Mouse (Mus musculus) mouse embryonic stem cell (cell line): ENCODE results near the gene Pld6.

Experiments
- in situ Hi-C, 2 experiments: fragments of 300-500 bp; cut with MboI; formaldehyde crosslinking; loops; 1 replicate in 1 of 2; 3 replicates in 1 of 2; pipeline ENCODE4 v1.14.3; 2019 to 2020; ENCODE audit warnings: low sequenced_read_pairs in 2 of 2, low pct_unique_long_range_greater_than_20kb in 1 of 2, mixed read lengths in 1 of 2; ENCODE audit not compliant: unreplicated experiment in 1 of 2

Gene Pld6

DNA sequence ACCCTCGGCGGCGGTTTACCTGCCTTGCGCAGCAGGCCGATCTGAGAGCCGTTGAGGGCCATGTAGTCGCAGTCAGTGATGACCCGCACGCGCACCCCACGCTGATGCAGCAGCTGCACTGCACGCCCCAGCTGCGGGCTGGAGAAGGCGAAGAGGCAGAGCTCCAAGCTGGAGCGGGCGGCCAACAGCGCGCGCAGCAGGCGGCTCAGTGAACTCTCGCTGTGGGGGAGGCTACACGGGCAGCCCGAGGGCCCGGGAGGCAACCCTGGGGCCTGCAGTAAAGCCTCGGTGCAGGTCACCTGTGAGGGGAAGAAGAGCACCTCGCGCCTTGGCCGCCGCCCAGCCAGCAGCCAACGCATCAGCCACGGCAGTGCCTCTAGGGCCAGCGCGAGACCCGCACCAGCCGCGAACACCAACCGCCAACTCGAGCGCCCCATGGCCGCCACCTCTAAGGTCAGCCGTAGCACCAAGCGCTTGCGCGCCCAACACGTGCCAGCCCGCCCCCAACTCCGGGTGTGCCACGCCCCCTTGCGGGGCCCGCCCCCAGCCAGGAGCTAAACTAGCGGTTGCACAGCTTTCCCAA is at the start of gene Pld6:
Gene Pld6 (minus strand): TSS at position 447 of the 583 bp plus-strand sequence.
- in situ Hi-C loops = loop anchor here in 1 of 2 experiments (10.0 kb wide), 1 partner anchor 162 kb away; no protein-coding TSS in a partner anchor

DNA sequence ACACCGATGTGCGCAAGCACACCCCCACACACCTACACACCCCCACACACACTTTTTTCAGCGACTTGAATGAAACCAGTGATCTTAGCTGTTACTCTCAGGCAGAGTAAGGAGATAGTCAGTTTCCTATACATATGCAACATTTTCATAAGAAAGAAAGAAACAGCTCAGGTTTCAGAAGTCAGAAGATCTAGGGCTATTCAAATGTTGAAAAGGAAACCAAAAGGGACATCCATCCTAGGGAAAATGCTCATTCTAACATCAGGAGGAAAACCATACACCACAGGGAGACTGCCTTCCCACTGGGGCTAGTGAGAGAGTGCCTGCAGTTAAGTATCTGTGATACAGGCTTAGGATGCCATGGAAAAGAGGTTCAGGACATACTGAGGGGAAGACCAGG is 34.2 kb upstream of the Pld6 start:
- in situ Hi-C loops = no loop called here

DNA sequence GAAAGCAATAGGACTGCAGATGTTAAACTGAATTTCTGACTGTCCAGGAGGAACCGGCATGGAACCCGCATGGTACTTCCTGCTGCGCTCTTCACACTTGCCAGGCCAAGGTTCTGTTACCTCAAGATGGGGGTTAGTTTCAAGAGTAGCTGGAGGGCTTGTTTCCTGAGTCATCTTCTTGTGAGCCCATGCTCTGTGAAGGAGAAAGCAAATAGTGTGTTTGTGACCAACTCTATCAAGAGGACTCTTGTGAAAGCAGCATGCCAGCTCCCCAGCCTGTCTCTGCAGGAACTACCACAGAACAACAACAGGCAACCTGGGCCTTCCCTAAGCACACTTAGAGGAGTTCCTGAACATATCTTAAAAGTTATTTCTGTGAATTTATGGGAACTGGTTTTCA is 30.5 kb upstream of the Pld6 start:
- in situ Hi-C loops = no loop called here

DNA sequence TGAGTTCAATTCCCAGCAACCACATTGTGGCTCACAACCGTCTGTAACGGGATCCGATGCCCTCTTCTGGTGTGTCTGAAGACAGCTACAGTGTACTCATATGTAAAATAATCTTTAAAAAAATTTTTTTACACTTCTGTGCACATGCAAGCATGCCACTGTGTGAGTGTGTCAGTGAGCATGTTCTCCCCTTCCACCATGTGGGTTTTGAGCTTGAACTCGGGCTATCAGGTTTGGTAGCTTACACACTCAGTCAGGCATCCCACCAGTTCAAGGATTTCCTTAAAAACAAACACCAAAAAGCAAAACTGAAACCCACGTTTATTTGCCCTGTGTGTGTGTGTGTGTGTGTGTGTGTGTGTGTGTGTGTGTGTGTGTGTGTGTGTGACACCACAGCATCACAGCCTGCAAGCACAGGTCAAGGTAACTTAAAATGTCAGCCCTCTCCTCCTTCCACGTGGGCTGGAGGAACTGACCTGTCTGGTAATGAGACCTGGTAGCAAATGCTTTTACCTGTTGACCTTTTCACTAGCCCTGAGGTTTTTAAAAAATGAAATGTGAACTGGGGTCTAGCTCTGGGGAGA is 28.1 kb upstream of the Pld6 start:
- in situ Hi-C loops = no loop called here

DNA sequence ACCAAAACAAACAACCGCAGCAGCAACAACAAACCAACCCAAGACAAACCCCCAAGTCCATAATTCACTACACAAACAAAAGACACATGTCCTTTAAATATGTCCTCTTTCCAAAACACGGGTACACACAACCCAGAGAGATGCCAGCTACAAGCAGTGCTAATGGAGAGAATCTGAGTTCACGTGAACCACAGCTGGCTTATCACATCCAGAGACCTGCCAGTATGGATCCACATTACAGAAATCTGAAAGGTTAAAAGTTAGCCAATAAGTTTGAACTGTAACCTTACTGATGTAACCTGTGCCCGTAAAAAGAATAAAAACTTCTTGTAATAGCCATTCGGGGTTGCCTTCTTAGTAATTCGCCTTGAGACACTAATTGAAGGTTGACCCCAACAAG is 27.5 kb upstream of the Pld6 start:
- in situ Hi-C loops = no loop called here

DNA sequence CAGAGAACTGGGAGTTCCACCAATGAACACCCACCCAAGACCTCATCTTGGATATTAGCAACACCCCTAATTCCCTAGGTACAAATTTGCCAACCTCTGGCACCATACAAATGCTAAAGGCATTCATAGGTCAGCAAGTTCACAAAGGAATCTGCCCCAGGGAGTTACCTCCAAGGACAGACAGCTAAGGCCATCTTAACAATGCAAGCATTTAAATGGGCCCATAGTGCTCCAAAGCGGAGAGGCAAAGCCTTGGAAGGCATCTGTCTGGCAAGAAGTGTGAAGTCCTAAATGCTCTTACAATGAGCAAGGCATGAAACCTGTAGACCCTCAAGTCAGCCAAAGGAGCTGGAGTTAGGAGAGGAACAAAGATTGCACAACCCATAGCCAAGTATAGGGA is 26.9 kb upstream of the Pld6 start:
- in situ Hi-C loops = no loop called here

DNA sequence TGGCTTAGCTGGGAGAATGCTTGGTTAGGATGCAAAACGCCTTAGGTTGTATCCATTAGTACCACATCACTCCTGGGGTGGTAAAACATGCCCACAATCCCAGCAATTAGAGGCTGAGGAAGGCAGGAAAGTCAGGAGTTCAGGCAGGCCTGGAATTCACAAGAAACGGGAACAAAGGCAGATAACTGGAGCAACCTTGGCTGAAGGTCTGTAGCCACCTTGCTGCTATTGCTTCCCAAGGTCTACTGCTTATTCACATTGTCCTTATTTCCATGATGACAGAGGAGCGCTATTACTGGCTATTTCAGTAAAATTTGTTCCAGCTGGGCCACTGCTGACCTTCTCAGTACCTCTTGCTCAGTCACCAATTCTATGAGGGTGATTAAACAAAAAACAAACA is 25.8 kb upstream of the Pld6 start:
- in situ Hi-C loops = no loop called here

DNA sequence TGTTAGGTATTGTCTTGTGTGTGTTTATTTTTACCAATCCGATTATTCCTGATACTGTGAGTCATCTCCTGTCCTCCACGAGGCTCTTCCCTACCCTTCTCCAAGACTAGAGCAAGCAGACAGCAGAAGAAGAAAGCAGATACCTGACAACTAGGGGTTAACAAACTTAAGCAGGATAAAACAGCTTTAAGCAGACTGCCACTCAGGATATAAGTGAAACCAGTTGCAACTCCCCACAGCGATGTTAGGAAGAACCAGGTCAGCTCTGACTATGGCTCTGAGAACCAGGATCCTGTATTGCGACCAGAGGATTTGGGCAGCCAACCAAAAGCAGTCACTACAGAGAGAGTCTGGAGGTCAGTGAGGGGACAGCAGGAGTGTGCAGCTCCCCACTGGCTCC is 23.8 kb upstream of the Pld6 start:
- in situ Hi-C loops = no loop called here

DNA sequence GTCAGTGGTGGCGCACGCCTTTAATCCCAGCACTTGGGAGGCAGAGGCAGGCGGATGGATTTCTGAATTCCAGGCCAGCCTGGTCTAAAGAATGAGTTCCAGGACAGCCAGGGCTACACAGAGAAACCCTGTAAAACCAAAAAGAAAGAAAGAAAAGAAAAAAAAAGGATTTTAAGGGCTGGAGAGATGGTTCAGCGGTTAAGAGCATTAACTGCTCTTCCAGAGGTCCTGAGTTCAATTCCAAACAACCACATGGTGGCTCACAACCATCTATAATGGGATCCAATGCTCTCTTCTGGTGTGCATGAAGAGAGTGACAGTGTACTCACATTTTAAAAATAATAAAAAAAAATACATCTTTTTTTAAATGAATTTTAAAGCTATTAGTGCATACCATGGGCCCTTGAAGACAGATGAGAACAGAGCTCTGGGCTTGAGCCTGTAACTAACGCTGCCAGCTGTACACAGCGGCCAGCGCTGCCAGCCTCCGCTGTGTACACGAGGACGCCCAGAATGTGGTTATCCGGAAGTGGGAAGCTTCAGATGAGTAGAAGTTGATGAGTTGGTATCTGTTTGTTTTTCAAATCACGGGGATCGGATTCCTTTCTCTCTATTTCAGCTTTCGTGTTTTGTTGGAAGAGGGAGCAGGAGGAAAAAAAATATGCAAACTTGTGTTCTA is 23.2 kb upstream of the Pld6 start:
- in situ Hi-C loops = no loop called here

DNA sequence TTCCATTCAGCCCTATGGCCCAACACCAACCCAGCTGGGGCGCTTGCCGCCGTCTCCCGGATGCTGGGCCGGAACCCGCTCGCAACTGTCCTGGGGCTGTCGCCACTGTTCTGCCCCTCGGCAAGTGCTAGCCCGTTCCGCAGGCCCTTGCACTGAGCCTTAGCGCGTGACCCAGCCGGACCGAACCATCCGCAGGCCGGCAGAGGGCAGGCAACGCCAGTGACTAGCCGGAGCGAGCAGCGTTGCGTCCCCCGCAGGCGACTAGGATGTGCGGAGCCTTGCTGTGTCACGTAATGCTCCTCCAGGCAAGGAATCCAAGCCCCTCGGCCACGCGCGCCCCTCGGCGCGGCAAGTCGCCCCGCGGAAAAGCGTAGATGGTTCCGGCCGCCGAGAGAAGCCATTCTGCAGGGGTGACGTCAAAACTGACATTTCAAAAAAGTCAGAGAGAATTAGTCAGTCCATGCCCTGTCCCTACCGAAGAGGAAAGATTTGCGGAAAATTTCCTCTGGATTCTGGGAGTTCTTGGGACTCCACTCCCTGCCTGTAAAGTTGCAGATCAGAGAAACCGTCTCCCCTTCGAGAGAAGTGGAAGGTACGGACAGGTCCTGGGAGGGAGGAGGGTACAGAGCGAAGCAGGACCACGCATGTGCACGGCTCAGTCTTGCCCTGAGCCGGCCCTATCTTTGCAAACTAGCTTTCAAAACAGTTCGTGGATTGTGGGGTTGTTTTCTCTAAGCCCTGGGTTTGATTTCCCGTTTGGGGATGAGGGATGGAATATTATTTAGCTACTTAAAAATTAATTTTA is 22.4 kb upstream of the Pld6 start, which contains the start of gene Flcn:
Gene Flcn (minus strand): TSS at position 347 of the 805 bp plus-strand sequence.
- in situ Hi-C loops = no loop called here

DNA sequence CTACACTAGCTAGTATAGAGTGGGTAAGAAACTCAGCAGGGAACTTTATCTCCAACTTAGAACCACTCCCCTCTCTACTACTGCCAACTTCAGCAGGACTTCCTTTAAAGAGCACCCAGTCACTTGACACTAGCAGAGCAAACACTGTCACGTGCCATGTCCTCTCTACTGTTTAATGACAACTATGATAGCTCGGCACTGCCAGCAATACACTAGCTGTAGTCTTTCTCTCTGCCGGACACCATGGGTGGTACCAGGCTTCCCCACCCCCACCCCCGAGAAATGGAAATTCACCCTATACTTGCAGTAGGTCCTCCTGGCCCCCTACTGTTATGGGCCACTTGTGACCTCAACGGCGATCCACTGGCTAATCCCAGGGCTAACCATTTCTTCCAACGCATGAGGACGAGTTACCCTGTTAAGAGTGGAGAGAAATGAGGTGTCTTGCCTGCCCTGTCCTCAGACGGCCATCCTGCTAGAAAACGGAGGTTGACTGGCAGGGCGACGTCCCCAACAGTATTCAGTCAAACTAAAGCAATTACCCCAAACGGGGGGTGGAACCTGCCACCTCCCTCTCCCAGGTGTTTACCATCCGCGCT is 21.7 kb upstream of the Pld6 start:
- in situ Hi-C loops = no loop called here

DNA sequence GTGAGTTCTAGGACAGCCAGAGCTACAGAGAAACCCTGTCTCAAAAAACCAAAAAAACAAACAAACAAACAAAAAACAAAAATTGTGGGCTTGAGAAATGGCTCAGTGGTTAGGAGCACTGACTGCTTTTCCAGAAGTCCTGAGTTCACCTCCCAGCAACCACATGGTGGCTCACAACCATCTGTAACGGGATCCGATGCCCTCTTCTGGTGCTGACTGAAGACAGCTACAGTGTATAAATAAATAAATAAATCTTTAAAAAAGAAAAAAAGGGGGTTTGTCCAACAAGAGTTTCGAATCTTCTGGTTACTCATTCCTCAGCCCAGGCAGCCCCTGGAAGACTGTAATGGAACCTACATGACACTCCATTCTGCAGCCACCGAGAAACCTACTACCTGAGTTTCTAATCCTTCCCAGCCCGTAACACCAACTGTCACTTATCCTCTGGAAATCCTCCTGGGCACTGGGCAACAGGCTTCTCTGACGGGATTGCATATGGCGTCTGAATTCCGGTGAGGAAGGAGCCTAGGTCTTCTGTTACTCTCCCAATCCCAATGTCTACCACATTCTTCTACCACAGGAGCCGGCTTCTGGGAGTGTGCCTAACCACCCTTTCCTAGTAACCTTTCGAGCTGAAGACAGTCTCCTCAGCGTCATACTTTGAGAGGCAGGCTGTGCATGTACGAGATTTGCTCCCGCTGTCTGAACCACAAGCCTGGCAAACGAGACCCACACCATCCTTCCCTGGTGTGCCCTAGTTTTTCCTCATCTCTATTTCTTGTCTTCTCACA is 20.9 kb upstream of the Pld6 start:
- in situ Hi-C loops = no loop called here

DNA sequence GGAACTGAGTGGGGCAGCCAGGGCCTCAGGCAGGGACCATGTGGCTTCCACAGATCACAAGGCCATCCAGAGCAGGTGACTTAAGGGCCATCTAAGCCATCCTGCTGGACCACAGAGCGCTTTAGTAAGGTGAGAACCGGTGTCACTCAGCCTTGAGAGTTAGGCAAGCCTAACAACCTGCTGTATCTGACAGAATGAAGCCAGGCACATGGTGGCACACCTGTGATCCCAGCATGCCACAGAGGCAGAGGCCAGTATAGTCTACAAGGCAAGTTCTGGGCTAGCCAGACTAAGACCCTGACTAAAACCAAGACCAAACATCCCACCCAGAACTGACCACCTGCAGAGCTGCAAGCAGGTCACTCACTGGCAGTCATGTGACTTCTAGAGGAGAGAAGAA is 18.2 kb upstream of the Pld6 start:
- in situ Hi-C loops = no loop called here

DNA sequence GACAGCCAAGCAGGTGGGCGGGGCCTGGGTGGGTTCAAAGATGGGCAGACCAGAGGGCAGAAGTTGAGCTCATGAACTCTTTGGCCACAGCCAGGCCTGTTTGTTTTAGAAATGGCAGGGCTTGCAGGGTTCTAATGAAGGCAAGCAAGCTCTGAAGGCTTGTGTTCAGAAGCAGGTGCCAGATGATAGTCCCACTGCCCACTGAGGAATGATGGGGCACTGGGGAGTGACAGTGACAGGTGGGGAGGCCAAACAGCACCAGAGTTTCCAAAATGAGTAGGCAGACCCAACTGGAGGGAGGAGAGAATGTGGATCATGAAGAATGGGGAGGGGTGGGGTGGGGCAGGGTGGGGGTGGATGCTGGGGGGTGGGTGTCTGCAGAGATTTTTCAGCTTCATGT is 17.8 kb upstream of the Pld6 start:
- in situ Hi-C loops = no loop called here

DNA sequence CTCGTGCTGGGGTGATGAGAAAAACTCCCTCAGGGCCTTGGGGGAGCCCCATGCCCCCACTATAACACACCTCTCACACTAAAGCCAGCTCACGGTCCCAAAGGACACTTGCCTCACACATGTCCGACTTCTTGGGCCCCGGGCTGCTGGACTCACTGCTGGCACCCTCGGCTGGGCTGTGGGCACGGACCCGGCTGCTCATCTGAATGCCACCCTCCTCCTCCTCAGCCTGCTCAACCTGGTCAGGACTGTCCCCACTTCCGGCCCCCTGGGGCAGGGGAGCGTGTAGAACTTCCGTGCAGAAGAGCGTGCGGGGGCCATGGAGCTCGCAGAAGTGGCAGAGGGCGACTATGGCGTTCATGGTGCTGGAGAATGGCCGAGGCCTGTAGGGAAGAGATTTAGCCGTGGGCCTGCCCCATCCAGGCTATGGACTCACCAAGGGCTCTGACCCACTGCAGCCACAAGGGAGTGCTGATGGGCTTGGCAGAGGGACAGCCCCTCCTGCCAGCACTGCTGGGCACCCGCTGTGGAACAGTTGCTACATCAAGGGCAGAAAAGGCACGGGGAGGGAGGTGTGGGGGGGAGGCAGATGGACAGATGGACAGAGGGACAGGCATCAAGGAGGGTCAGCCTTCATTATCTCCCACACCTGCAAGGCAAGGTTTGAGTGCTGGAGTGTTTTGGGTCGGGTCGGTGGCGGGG is 17.1 kb upstream of the Pld6 start:
- in situ Hi-C loops = no loop called here

DNA sequence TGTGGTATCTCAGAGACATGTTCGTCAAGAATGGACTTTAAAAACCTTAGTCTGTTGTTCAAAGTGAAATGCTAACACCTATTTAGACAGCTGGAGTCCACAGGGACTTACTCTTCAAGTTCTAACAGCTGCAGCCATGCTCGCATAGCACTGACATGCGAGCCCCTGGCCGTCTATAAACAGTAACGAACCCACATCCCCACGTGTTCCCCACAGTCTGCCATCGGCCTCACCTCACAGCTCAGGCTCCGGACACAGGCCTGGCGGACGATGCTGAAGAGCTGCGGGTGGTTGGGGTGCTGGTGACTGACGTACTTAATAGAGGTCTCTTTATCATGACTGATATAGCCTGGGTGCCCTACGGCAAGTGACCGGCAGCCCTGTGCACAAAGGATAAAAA is 16.1 kb upstream of the Pld6 start:
- in situ Hi-C loops = no loop called here

DNA sequence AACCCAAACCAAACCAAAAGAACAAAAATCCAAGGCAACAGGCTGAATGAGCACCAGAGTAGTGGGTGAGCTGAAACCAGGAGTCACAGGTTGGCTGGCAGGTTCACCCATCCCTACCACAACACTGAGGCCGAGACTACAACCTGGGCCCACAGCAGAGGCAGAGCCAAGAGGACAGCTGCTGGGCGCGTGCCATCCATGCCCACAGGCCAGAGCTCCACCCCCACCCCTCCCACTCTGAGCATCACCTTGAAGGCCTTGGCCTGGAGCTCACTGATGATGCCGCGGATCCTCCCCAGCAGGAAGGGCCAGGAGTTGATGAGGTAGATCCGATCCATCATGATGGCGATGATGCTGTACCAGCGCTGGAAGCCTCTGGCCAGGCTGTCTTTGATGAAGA is 14.4 kb upstream of the Pld6 start:
- in situ Hi-C loops = no loop called here

DNA sequence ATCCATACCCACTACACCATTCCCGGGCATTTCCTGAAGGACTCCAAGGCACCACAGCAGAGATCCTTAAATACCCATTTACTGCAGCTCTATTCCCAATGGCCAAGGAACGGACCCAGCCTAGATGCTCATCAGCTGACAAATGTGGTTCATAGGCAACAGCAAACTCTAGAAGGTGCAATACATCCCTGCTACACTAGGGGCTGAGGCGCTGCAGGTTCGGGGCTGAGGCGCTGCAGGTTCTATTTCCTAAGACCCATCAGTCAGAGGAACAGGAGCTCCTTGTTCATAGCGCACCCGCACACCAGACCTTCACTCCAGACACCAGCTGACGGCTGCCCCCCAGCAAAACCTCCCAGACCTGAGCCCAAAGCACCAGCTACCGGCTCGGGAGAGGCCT is 13.0 kb upstream of the Pld6 start:
- in situ Hi-C loops = no loop called here
